Mouse (Mus musculus): ENCODE measurements around the gene Faf1. TPM values are rescaled to one million over a fixed set of nuclear protein-coding genes. Genes with fewer than 3 reads are reported as not detected.

Gene Faf1
- polyA plus RNA-seq, 2 experiments from 2014 or later = 3.2 to 7.3 TPM

GRCm38 (mm10) chr4:109792331-109792730 is 115.9 kb downstream of the Faf1 start:
- ATAC-seq = no peak

- ATAC-seq = no peak
Observed at GRCm38 (mm10) chr4:109793072-109793471, 116.7 kb downstream of the Faf1 start.

DNA sequence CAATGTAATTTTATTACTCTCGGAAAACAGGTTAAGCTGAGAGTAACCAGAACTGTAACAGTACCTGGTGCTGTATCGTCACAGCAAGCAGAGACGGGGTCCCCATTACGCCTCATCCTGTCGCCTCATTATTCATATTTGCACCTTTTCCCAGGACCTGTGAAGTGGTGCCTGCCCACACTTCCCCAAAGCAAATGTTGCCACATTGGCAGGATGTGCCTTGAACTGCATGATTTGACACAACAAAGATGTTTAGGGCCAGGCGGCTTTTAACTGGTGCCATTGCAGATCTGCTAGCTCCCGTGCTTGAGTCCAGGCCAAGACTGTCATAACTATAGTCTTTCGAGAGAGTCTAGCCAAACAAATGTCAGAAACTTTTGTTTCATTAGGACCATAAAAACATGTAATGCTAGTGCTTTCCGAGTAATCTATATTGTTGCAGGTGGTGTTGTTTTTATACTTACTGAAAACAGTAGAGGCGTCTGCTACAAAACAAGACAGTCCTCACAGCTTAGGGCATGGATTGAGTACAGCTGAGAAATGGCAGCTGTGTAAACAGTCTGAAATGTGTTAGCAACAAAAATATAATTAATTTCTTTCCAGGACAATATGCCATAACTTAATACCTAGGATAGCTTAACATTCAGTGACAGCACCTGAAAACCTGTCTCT is 121.3 kb downstream of the Faf1 start:
- ATAC-seq = no peak

DNA sequence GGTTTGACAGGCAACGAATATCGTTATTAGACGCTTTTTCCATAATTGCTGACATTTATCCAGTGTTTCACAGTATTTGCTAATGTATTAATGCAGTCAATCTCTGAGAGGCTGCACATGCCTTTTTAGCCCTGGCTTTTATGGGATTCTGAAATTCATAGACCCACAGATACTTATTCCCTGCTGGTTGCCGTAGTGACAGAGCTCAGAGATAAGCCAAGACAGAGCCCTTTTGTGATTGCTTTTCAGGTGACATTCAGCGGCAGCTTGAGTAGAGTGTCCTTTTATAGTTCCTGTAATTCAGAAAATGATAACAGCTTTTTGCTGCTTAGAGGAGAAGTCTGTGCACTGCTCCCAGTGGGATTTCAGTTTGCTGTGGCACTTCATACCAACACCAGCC is 130.0 kb downstream of the Faf1 start:
- ATAC-seq = no peak

- no peak for ATAC-seq
Observed at GRCm38 (mm10) chr4:109815161-109815560, 138.8 kb downstream of the Faf1 start.

DNA sequence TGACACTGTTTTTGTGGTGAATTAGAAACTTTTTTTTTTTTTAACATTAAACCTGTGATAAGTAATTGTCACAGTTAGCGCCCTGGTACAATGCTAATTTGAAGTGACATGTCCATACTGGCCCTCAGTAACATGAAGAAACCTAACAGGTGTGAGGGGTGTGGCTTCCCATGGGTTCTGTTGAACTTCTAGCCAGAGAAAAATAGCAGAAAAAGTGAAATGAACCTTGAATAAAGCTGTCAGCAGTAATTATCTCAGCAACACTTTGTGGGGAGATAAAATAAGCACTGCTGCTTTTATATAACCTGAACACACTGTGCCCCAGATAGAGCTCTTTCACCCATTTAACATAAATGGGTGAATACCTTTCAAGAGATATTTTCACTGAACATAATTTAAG is 139.2 kb downstream of the Faf1 start:
- no peak for ATAC-seq

- no peak for ATAC-seq
Observed at GRCm38 (mm10) chr4:109819455-109819854, 143.1 kb downstream of the Faf1 start.

GRCm38 (mm10) chr4:109829800-109830199 is 153.4 kb downstream of the Faf1 start:
- ATAC-seq = peak; percentile 65

- no peak for ATAC-seq
Observed at GRCm38 (mm10) chr4:109857851-109858250, 181.5 kb downstream of the Faf1 start.

DNA sequence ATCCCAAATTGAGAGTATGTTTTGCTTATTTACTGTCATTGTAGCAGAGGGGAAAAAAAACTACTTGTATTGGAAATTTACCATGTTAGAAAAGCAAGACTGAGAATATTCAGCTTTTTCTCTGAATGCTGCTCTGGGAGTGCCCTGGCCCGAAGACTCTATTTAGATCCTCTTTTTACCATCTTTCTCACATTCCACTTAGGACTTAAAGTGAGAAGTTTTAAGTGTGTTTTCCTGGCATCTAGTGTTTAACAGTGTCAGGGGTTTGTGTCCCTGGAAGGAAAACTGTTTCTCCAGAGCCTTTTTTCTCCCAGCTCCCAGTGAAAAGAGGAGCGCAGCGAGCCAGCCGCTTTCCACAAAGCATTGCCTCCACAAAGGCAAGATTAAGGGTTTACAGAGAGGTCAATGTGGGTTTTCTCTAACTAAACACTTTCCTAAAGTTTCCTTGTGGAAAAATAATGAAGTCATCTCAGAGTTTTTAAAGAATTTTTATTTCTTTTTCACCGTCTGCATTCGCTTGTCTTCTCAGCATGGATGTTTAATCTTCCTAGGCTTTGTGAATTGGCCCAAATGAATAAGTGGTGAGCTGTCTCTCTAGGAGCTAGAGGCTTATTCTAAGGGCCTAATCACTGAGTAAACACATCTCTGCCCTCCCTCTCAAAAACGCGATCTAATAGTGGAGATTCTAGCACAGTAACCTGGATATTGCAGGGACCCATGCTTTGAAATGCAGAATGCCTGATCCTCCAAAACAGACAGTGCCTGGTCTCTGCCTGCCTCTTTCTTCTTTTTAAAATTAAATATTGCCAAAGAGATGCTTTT is 182.4 kb downstream of the Faf1 start:
- no peak for ATAC-seq

DNA sequence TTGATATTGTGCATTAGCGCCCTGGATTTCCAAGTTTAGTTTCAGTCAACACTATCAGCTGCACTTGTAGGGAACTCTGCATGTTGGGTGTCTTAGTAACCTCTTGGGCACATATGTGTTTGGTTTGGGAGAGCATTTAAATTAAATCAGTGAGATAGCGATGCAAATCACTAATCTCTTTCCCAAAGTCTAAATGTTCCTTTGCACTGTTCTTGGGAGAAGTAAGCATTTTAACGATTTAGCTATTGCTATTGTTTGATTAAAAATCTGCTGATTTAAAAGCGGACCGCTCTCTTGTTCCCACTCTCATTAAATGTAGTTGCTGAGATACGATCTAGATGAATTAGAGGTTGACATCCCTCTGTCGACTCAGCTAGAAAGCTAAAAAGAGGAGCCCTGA is 183.0 kb downstream of the Faf1 start:
- ATAC-seq = no peak

GRCm38 (mm10) chr4:109860256-109860655 is 183.9 kb downstream of the Faf1 start:
- no peak for ATAC-seq

- ATAC-seq = no peak
Observed at GRCm38 (mm10) chr4:109862271-109862670, 185.9 kb downstream of the Faf1 start.

- no peak for ATAC-seq
Observed at GRCm38 (mm10) chr4:109863021-109863420, 186.6 kb downstream of the Faf1 start.

DNA sequence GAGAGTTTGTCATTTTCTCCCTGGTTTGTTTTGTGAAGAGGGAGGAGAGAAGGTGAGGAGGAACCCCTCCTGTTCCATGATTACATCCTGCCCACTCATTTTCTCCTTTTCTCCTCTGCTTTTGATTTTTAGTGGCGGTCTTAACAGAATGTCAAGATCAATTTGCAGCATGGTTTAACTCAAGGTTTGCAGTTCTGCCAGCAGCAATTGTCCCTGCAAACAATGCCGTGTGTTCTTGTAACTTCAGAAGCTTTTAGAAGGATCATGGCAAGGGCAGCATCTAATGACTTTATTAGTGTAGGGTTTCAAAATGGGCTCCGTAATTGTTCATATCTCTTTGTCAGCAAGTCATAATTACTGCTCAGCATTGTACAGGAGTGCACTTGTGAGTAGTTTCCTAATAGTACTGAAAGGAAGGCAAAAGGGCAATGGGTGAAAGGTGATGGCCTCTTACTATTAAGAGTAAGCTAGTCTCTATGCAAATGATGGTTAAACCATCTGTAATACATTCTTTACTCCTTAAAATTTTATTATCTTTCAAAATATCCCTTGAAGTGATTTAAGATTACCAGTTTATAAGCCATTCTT is 192.6 kb downstream of the Faf1 start:
- ATAC-seq = no peak

- no peak for ATAC-seq
Observed at GRCm38 (mm10) chr4:109884333-109884732, 207.9 kb downstream of the Faf1 start.

- ATAC-seq = no peak
Observed at GRCm38 (mm10) chr4:109887856-109888357, 211.5 kb downstream of the Faf1 start.

DNA sequence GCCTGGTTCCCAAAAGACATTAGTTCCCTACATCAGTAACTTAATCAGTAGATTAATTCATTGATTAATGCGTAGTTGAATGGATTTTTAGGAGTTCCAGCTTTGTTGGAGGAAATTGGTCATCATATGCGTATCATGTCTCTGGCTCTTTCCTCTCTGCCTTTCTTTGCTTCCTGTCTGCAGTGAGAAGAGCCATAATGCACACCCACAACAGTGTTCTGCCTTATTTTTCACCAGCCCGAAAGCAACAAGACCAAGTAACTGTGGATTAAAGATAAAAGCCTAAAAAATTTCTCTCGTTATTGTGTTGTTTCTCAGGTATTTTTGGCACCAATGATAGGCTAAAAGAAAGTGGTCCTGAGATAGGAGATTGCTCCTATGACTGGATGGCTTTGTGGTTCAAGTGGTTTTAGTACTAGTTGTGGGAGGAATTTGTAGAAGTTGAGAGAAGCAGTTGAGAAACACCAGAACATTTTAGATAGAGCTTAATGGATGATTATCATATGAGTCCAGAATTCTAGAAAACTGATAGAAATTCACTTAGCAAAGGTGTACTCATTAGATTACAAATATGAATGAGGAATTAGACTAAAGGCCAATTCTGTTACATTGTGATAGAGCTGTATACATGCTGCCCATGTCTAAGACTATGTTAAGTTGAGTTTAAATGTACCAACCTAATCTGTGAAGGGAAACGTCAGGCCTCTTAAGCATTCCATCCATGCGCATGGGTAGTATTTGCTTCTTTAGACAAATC is 221.6 kb downstream of the Faf1 start:
- ATAC-seq = no peak

GRCm38 (mm10) chr4:109901076-109901475 is 224.7 kb downstream of the Faf1 start:
- ATAC-seq = no peak

GRCm38 (mm10) chr4:109904487-109904886 is 228.1 kb downstream of the Faf1 start:
- no peak for ATAC-seq

GRCm38 (mm10) chr4:109929058-109929457 is 252.7 kb downstream of the Faf1 start:
- no peak for ATAC-seq

DNA sequence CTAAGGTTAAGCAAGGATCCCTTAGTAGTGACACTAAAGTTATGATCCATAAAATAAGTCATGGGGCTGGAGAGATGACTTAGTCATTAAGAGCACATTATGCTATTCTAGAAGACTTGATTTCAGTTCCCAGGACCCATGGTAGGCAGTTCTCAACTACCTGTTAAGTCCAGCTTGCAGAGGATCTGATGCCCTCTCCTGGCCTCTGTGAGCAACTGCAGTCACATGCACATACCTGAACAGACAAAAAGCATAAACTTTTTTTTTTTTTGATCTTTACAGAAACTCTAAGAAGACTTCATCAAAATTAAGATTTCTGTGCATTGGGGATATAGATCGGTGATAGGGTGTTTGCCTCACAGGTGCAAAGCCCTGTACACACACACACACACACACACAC is 254.1 kb downstream of the Faf1 start:
- ATAC-seq = no peak

- no peak for ATAC-seq
Observed at GRCm38 (mm10) chr4:109930935-109931334, 254.5 kb downstream of the Faf1 start.

Data from CD4-positive, CD25-positive, alpha-beta regulatory T cell, adult 4 months (primary cell).